Mouse (Mus musculus) limb, embryonic 14.5 days (tissue): ENCODE results near the gene Cartpt. TPM values are rescaled to one million over a fixed set of nuclear protein-coding genes. Genes with fewer than 3 reads are reported as not detected.

Source experiments
- ATAC-seq: fragments of 200-750 bp; cut with Nextera tagmentation; 2 replicates; pipeline ENCODE4 v1.8.0; 2017; ENCODE audit warnings: low read depth, moderate number of reproducible peaks, moderate TSS enrichment; ENCODE audit not compliant: low FRiP score
- DNase-seq: peaks from one replicate; pipeline ENCODE4 v3.0.0-alpha.2; 2015; ENCODE audit warnings: low spot score
- H3K27ac ChIP-seq: fragments of 300-500 bp; sonication (generic); replicated peaks from 2 replicates; pipeline ENCODE4 v1.5.1; 2014; ENCODE audit warnings: low read depth, mild to moderate bottlenecking, low read length, moderate library complexity, mixed read lengths
- H3K27me3 ChIP-seq: fragments of 300-500 bp; sonication (generic); 2 replicates; pipeline ENCODE4 v1.6.1; 2014; ENCODE audit warnings: low read length, mixed read lengths; ENCODE audit not compliant: control insufficient read depth, insufficient read depth
- H3K36me3 ChIP-seq: fragments of 300-500 bp; sonication (generic); 2 replicates; pipeline ENCODE4 v1.6.1; 2014; ENCODE audit warnings: mild to moderate bottlenecking, low read length, moderate library complexity, mixed read lengths; ENCODE audit not compliant: control insufficient read depth, insufficient read depth
- H3K4me1 ChIP-seq: fragments of 300-500 bp; sonication (generic); 2 replicates; pipeline ENCODE4 v1.6.1; 2014; ENCODE audit warnings: antibody characterized with exemption, low read length, mixed read lengths; ENCODE audit not compliant: control insufficient read depth, insufficient read depth
- H3K4me2 ChIP-seq: fragments of 300-500 bp; sonication (generic); replicated peaks from 2 replicates; pipeline ENCODE4 v1.6.1; 2014; ENCODE audit warnings: low read depth, mild to moderate bottlenecking, low read length, moderate library complexity; ENCODE audit not compliant: severe bottlenecking
- H3K4me3 ChIP-seq: fragments of 300-500 bp; sonication (generic); replicated peaks from 2 replicates; pipeline ENCODE4 v1.5.1; 2014; ENCODE audit warnings: low read length
- H3K9ac ChIP-seq: fragments of 300-500 bp; sonication (generic); 2 replicates; pipeline ENCODE4 v1.6.1; 2014; ENCODE audit warnings: mild to moderate bottlenecking, low read depth, low read length, moderate library complexity; ENCODE audit not compliant: severe bottlenecking
- H3K9me3 ChIP-seq: fragments of 300-500 bp; sonication (generic); 2 replicates; pipeline ENCODE4 v1.6.1; 2016; ENCODE audit warnings: low read length; ENCODE audit not compliant: control insufficient read depth
- POLR2A ChIP-seq: fragments of 200-500 bp; IDR thresholded peaks from 2 replicates; pipeline ENCODE4 v1.8.0; 2012; ENCODE audit warnings: inconsistent platforms, mild to moderate bottlenecking, moderate library complexity, borderline replicate concordance; ENCODE audit not compliant: insufficient read depth, insufficient read length; ENCODE audit errors: extremely low read depth
- WGBS: fragments of 180-500 bp; shearing (Covaris S2); extraction: QIAGEN DNeasy Blood & Tissue Kit; methylation state at CpG from one replicate; pipeline ENCODE4 v1.1.7; 2014; 5-methylcytosine and 5-hydroxymethylcytosine counted together
- polyA plus RNA-seq, 2 experiments: library from polyadenylated mRNA; depleted of rRNA in 1 of 2; stranded (reverse) in 1 of 2; unstranded in 1 of 2; fragments of >200 nt; fragmentation: Nextera tagmentation in 1 of 2; extraction: Ambion mirVana in 1 of 2; gene quantifications; 2 replicates each; pipeline versions ENCODE4 v1.2.1 to v1.2.3; 2012 to 2014

Cartpt gene
- polyA plus RNA-seq (2012; rRNA removed) (0.15 TPM in 1 of 2 replicates, not detected in the other), polyA plus RNA-seq (2014; fragmentation: Nextera tagmentation; extraction: Ambion mirVana) (0.22 and 0.50 TPM in 2 replicates)

- no peak for TF ChIP-seq POLR2A
- peaks cover 23% of the 10 kb centered on the region for H3K27me3 ChIP-seq
- H3K27ac ChIP-seq = no peak within 1 kb of the TSS
- ATAC-seq (no peak), DNase-seq (no peak)
- 40% methylated on average over 9 of the region's 9 CpGs for WGBS
- no peaks in the 10 kb centered on the region for H3K36me3 ChIP-seq
- peak within 1 kb of the TSS; percentile 17; the same call in 1 of the 2 replicates for H3K4me2 ChIP-seq
- no peaks in the 10 kb centered on the region for H3K9me3 ChIP-seq
- H3K9ac ChIP-seq = no peak within 1 kb of the TSS
- peak within 1 kb of the TSS; percentile 17; the same call in 1 of the 2 replicates for H3K4me3 ChIP-seq
- 0 out of 2 replicates have a peak, but pooled peaks cover 3% of the 10 kb centered on the region for H3K4me1 ChIP-seq
These were observed at the start of gene Cartpt for GRCm38 (mm10) chr13:99900965-99901364. Gene Cartpt (minus strand): TSS chr13:99901091.

DNA sequence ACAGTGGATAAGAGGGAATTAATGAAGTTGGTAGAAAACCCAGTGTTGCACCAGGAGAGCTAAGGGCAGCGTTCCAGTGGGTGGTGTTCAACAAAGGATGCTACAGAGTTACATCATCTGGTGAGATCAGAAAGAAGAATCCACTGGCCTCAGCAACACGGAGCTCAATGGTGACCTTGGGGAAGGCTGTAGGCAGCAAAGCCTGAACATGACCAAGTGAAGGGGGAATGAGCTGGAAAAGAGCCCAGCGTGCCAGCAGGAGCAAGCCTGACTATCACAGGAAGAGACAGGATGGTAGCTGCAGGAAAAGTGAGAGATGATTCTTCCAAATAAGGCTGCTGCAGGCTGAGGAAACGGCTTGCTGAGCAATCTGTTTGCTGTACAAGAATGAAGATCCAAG, 46.5 kb upstream of the Cartpt start:
- Histone ChIP-seq H3K36me3 (peaks cover 33% of the 10 kb centered on the region), H3K4me2 (no peak overlapping the region), H3K9me3 (no peaks in the 10 kb centered on the region), H3K27ac (no peak overlapping the region), H3K27me3 (no peaks in the 10 kb centered on the region), H3K4me1 (no peaks in the 10 kb centered on the region), H3K4me3 (no peak overlapping the region), H3K9ac (no peak overlapping the region)
- ATAC-seq (no peak), DNase-seq (no peak)
- WGBS = 86% methylated on average over 4 of the region's 4 CpGs
- TF ChIP-seq POLR2A = no peak

DNA sequence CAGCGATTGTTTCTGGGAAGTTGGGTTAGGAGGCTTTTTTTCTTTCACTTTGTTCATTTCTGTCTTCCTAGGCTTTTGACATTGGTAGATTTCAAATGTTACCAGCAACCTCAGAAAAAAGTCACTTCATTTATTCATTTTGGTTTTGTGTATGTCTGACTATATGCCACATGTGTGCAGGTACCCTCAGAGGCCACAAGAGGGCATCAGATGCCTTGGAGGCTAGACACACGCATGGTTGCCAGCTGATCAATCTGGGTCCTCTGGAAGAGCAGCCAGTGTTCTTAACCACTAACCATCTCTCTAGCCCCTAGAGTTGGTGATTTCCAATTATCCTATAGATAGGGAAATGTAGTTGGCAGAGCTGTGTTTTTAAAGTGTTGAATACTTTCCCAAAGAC, 42.6 kb upstream of the Cartpt start:
- Histone ChIP-seq H3K9me3 (no peaks in the 10 kb centered on the region), H3K27ac (no peak overlapping the region), H3K36me3 (peaks cover 10% of the 10 kb centered on the region), H3K27me3 (no peaks in the 10 kb centered on the region), H3K4me3 (no peak overlapping the region), H3K4me2 (no peak overlapping the region), H3K9ac (no peak overlapping the region), H3K4me1 (no peaks in the 10 kb centered on the region)
- 91% methylated on average over 2 of the region's 2 CpGs for WGBS
- DNase-seq (no peak), ATAC-seq (no peak)
- TF ChIP-seq POLR2A = no peak

DNA sequence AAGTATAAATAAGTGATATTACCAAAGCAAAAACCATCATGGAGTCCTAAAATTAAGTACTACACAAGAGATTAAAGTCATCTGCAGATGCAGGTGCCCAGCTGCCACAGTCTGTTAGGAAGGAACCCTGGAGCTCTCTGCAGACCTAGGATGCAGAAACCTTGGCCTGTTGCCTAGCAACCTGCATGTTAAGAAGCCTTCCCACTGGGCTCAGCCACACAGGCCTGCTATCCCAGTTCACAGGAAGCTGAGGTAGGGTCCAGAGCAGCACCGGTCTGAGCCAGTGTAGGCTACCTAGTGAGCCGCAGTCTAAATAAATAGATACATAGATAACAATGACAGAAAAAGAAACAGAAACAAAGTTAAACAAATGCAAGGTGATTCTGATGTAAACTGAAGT, 39.7 kb upstream of the Cartpt start:
- H3K9me3 ChIP-seq = no peaks in the 10 kb centered on the region
- WGBS = 31% methylated on average over 2 of the region's 2 CpGs
- no peaks in the 10 kb centered on the region for H3K4me1 ChIP-seq
- H3K4me2 ChIP-seq = no peak overlapping the region
- ATAC-seq (no peak), DNase-seq (no peak)
- no peaks in the 10 kb centered on the region for H3K36me3 ChIP-seq
- H3K27ac ChIP-seq = no peak overlapping the region
- H3K4me3 ChIP-seq = no peak overlapping the region
- H3K27me3 ChIP-seq = no peaks in the 10 kb centered on the region
- TF ChIP-seq POLR2A = no peak
- no peak overlapping the region for H3K9ac ChIP-seq

DNA sequence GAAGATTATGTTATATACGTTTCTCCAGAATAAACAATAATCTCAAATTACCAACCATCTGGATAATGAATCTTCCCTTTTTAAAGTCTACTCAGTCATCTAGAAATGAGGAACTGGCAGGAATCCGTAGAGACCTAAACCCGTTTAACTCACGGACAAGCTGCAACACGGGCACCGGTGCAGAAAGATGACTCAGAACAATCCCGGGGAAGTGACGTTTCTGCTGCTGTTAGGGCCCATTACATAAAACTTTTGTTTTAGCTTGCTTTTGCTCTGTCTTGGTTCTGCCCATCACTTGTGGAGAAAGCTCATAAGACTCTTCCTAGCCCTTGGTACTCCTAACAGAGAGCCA, 38.4 kb upstream of the Cartpt start:
- no peak overlapping the region for H3K4me3 ChIP-seq
- 77% methylated on average over 8 of the region's 8 CpGs for WGBS
- H3K4me1 ChIP-seq = no peaks in the 10 kb centered on the region
- no peaks in the 10 kb centered on the region for H3K9me3 ChIP-seq
- DNase-seq (no peak), ATAC-seq (no peak)
- H3K36me3 ChIP-seq = no peaks in the 10 kb centered on the region
- H3K27me3 ChIP-seq = no peaks in the 10 kb centered on the region
- no peak overlapping the region for H3K9ac ChIP-seq
- no peak for TF ChIP-seq POLR2A
- no peak overlapping the region for H3K4me2 ChIP-seq
- H3K27ac ChIP-seq = no peak overlapping the region
